Comparison of ENCODE assay signal across 13 mouse cellular contexts in genomic region chr16:15107234-15107633, GRCm38 (mm10).
"Had no signal": no experiment of that assay in that cellular context is flagged by ENCODE, and none has a peak within 500 bp of the region (broad histone marks: within the 10 kb centered on the region; RNA-seq: fewer than 3 reads in every experiment).

No protein-coding gene starts in this region.

- H3K4me1 ChIP-seq: liver, embryonic 15.5 days; lung, embryonic 15.5 days; midbrain, embryonic 13.5 days; neural tube, embryonic 15.5 days had no signal

- ATAC-seq: midbrain, embryonic 13.5 days had no signal

- H3K9me3 ChIP-seq: limb, embryonic 10.5 days; liver, embryonic 15.5 days; lung, embryonic 15.5 days; midbrain, embryonic 13.5 days; neural tube, embryonic 15.5 days had no signal

- H3K27ac ChIP-seq: limb, embryonic 10.5 days; liver, embryonic 15.5 days; lung, embryonic 15.5 days; midbrain, embryonic 13.5 days; neural tube, embryonic 15.5 days had no signal

- H3K4me3 ChIP-seq: limb, embryonic 10.5 days; liver, embryonic 15.5 days; lung, embryonic 15.5 days; midbrain, embryonic 13.5 days; myocyte; neural tube, embryonic 15.5 days had no signal

- DNase-seq: kidney, adult 8-10 months; kidney, postnatal 25 days; layer of hippocampus, adult 9-11 months; right cerebral cortex, adult 18-20 months; thymus, adult 2 months; thymus, postnatal 4 days had no signal

- H3K4me2 ChIP-seq: liver, embryonic 11.5 days; liver, embryonic 15.5 days; lung, embryonic 15.5 days; midbrain, embryonic 13.5 days; neural tube, embryonic 15.5 days had no signal

- H3K27me3 ChIP-seq: liver, embryonic 15.5 days; lung, embryonic 15.5 days; midbrain, embryonic 13.5 days; neural tube, embryonic 15.5 days had no signal

- H3K36me3 ChIP-seq: limb, embryonic 10.5 days; liver, embryonic 15.5 days; lung, embryonic 15.5 days; midbrain, embryonic 13.5 days; neural tube, embryonic 15.5 days had no signal

- H3K9ac ChIP-seq: liver, embryonic 15.5 days; lung, embryonic 15.5 days; midbrain, embryonic 13.5 days; neural tube, embryonic 15.5 days had no signal
